Mouse (Mus musculus): ENCODE data around the gene Tldc2. TPM values are rescaled to one million over a fixed set of nuclear protein-coding genes. Genes with fewer than 3 reads are reported as not detected.
A peak's percentile ranks its signal among the peaks of the same experiment; 100 is the strongest.

Tldc2 gene
- polyA plus RNA-seq, 1 experiment from 2014 or later, result not detected

GRCm38 (mm10) chr2:157077160-157077559, 9.7 kb upstream of the Tldc2 start:
- Histone ChIP-seq H3K9me3 (ENCODE audit: low read depth, low read length) (no peaks in the 10 kb centered on the region), H3K4me1 (ENCODE audit: insufficient read depth) (peaks cover 46% of the 10 kb centered on the region), H3K27me3 (ENCODE audit: insufficient read depth, low read length) (no peaks in the 10 kb centered on the region), H3K4me3 (ENCODE audit: low read depth, low read length) (peak overlapping the region; percentile 91), H3K9ac (peak overlapping the region; percentile 95), H3K4me2 (peak overlapping the region; percentile 96), H3K36me3 (ENCODE audit: insufficient read depth) (peaks cover 32% of the 10 kb centered on the region), H3K27ac (ENCODE audit: low read depth) (peak overlapping the region; percentile 97)
- TF ChIP-seq CTCF (IDR thresholded peaks at IDR 0.05; ENCODE audit: low read depth), result no peak
- ATAC-seq (ENCODE audit: insufficient read depth), result no peak
- WGBS, result 9% methylated on average over 5 of the region's 5 CpGs
- no peak for DNase-seq

- Histone ChIP-seq H3K4me2 (peak overlapping the region; percentile 96), H3K27me3 (ENCODE audit: insufficient read depth, low read length) (no peaks in the 10 kb centered on the region), H3K36me3 (ENCODE audit: insufficient read depth) (peaks cover 29% of the 10 kb centered on the region), H3K4me1 (ENCODE audit: insufficient read depth) (peaks cover 45% of the 10 kb centered on the region), H3K9ac (peak overlapping the region; percentile 95), H3K4me3 (ENCODE audit: low read depth, low read length) (peak overlapping the region; percentile 91), H3K27ac (ENCODE audit: low read depth) (peak overlapping the region; percentile 97), H3K9me3 (ENCODE audit: low read depth, low read length) (no peaks in the 10 kb centered on the region)
- DNase-seq (peak; percentile 96), ATAC-seq (ENCODE audit: insufficient read depth) (peak; percentile 20)
- under 1% methylated on average over 15 of the region's 15 CpGs for WGBS
- TF ChIP-seq CTCF (IDR thresholded peaks at IDR 0.05; ENCODE audit: low read depth), result no peak
These were observed 9.2 kb upstream of the Tldc2 start for GRCm38 (mm10) chr2:157077641-157078058.

GRCm38 (mm10) chr2:157078059-157078792, 8.6 kb upstream of the Tldc2 start:
- WGBS, result under 1% methylated on average over 70 of the region's 79 CpGs
- ATAC-seq (ENCODE audit: insufficient read depth), result peak; percentile 7; the same call in 1 of the 2 replicates

GRCm38 (mm10) chr2:157078793-157079700, 7.8 kb upstream of the Tldc2 start, which contains the start of gene Soga1:
Gene Soga1, minus strand, starts transcription at chr2:157079254.
- Histone ChIP-seq H3K27ac (ENCODE audit: low read depth) (peak within 1 kb of the TSS; percentile 97), H3K9ac (peak within 1 kb of the TSS; percentile 95), H3K36me3 (ENCODE audit: insufficient read depth) (peaks cover 17% of the 10 kb centered on the region; the same call in 1 of the 2 replicates), H3K4me3 (ENCODE audit: low read depth, low read length) (peak within 1 kb of the TSS; percentile 91), H3K4me1 (ENCODE audit: insufficient read depth) (peaks cover 36% of the 10 kb centered on the region), H3K4me2 (peak within 1 kb of the TSS; percentile 96), H3K27me3 (ENCODE audit: insufficient read depth, low read length) (no peaks in the 10 kb centered on the region), H3K9me3 (ENCODE audit: low read depth, low read length) (no peaks in the 10 kb centered on the region)
- ATAC-seq (ENCODE audit: insufficient read depth) (peak; percentile 90), DNase-seq (peak; percentile 94)
- WGBS, result under 1% methylated on average over 118 of the region's 136 CpGs
- peak; percentile 46; the same call in 1 of the 2 replicates for TF ChIP-seq CTCF (IDR thresholded peaks at IDR 0.05; ENCODE audit: low read depth)

More at GRCm38 (mm10) chr2:157078059-157078792, 8.6 kb upstream of the Tldc2 start:
- DNase-seq, result no peak
- no peak for TF ChIP-seq CTCF (IDR thresholded peaks at IDR 0.05; ENCODE audit: low read depth)
- Histone ChIP-seq H3K4me2 (peak overlapping the region; percentile 96), H3K9me3 (ENCODE audit: low read depth, low read length) (no peaks in the 10 kb centered on the region), H3K9ac (peak overlapping the region; percentile 95), H3K27ac (ENCODE audit: low read depth) (peak overlapping the region; percentile 97), H3K4me3 (ENCODE audit: low read depth, low read length) (peak overlapping the region; percentile 91), H3K27me3 (ENCODE audit: insufficient read depth, low read length) (no peaks in the 10 kb centered on the region), H3K4me1 (ENCODE audit: insufficient read depth) (peaks cover 40% of the 10 kb centered on the region), H3K36me3 (ENCODE audit: insufficient read depth) (peaks cover 23% of the 10 kb centered on the region)

- TF ChIP-seq CTCF (IDR thresholded peaks at IDR 0.05; ENCODE audit: low read depth), result no peak; the same call in 1 of the 2 replicates
- H3K4me1 ChIP-seq (ENCODE audit: insufficient read depth), result peaks cover 29% of the 10 kb centered on the region
- 8% methylated on average over 16 of the region's 16 CpGs for WGBS
- DNase-seq (no peak), ATAC-seq (ENCODE audit: insufficient read depth) (no peak; the same call in 1 of the 2 replicates)
- H3K9me3 ChIP-seq (ENCODE audit: low read depth, low read length), result no peaks in the 10 kb centered on the region
- H3K4me2 ChIP-seq, result peak overlapping the region; percentile 96
- H3K36me3 ChIP-seq (ENCODE audit: insufficient read depth), result peaks cover 17% of the 10 kb centered on the region; the same call in 1 of the 2 replicates
- H3K4me3 ChIP-seq (ENCODE audit: low read depth, low read length), result peak overlapping the region; percentile 91
- H3K27ac ChIP-seq (ENCODE audit: low read depth), result peak overlapping the region; percentile 97
- no peaks in the 10 kb centered on the region for H3K27me3 ChIP-seq (ENCODE audit: insufficient read depth, low read length)
- H3K9ac ChIP-seq, result peak overlapping the region; percentile 95
These were observed 7.1 kb upstream of the Tldc2 start for GRCm38 (mm10) chr2:157079701-157080180.

GRCm38 (mm10) chr2:157081331-157081730, 5.5 kb upstream of the Tldc2 start:
- no peak for ATAC-seq (ENCODE audit: insufficient read depth)
- Histone ChIP-seq H3K27ac (ENCODE audit: low read depth) (no peak overlapping the region), H3K36me3 (ENCODE audit: insufficient read depth) (peaks cover 9% of the 10 kb centered on the region; the same call in 1 of the 2 replicates), H3K9ac (no peak overlapping the region), H3K4me2 (no peak overlapping the region), H3K9me3 (ENCODE audit: low read depth, low read length) (no peaks in the 10 kb centered on the region), H3K4me1 (ENCODE audit: insufficient read depth) (peaks cover 13% of the 10 kb centered on the region), H3K4me3 (ENCODE audit: low read depth, low read length) (no peak overlapping the region), H3K27me3 (ENCODE audit: insufficient read depth, low read length) (no peaks in the 10 kb centered on the region)
- WGBS, result 91% methylated on average over 8 of the region's 8 CpGs
- no peak for TF ChIP-seq CTCF (IDR thresholded peaks at IDR 0.05; ENCODE audit: low read depth)
- DNase-seq, result no peak
